Mouse (Mus musculus): ENCODE measurements at regions not wholly inside any gene's neighbourhood (a gene's known extent, or its start where the extent isn't known, plus 50 kb on each side); places are given as distances from the start of the nearest gene placed in this dataset.

- Histone ChIP-seq H3K4me1 (no peaks in the 10 kb centered on the region), H3K27ac (no peak overlapping the region), H3K36me3 (no peaks in the 10 kb centered on the region), H3K27me3 (replicated peaks) (no peaks in the 10 kb centered on the region), H3K4me3 (no peak overlapping the region), H3K4me2 (no peak overlapping the region), H3K9ac (no peak overlapping the region), H3K9me3 (replicated peaks) (no peaks in the 10 kb centered on the region)
- ATAC-seq: no peak
- WGBS (ENCODE audit: insufficient replicate concordance): 39% methylated on average over 3 of the region's 3 CpGs
Observed at GRCm38 (mm10) chr13:113500373-113500990, 117.9 kb downstream of the Snx18 start.

DNA sequence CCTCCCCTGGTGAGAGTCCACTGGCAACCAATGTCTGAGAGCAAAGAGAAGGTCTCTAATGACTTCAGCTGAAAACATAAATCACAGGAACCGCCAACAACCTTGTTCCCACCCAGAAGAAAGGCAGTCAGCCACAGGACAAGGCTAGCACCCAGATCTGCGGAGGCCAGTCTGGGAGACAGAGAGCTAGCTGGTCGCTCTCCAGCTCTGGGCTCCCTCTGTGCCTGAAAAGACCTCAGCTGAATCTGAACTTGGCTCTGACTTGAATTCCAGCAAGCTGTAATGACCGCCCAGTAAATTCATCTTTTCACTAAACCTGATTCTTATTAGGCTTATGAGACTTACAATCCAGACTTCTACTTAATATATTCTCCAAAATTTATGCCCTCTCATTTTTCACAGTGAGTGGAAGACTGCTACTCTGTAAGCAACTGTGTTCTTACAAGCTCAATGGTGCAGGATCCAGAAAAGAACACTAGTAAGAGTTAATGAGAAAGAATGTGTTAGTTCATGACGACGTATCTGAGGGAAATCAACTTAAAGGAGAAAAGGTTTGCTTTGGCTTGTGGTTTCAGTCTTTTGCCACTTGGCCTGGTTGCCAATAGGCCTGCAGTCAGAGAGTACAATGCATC is 119.2 kb downstream of the Snx18 start:
- Histone ChIP-seq H3K4me3 (no peak overlapping the region), H3K9me3 (replicated peaks) (no peaks in the 10 kb centered on the region), H3K4me1 (no peaks in the 10 kb centered on the region), H3K36me3 (no peaks in the 10 kb centered on the region), H3K27ac (no peak overlapping the region), H3K4me2 (no peak overlapping the region), H3K27me3 (replicated peaks) (no peaks in the 10 kb centered on the region), H3K9ac (no peak overlapping the region)
- WGBS (ENCODE audit: insufficient replicate concordance): 70% methylated on average over 6 of the region's 6 CpGs
- ATAC-seq: no peak

GRCm38 (mm10) chr13:113495595-113496285 is 122.6 kb downstream of the Snx18 start:
- Histone ChIP-seq H3K27me3 (replicated peaks) (no peaks in the 10 kb centered on the region), H3K9ac (no peak overlapping the region), H3K9me3 (replicated peaks) (no peaks in the 10 kb centered on the region), H3K36me3 (no peaks in the 10 kb centered on the region), H3K4me1 (no peaks in the 10 kb centered on the region), H3K27ac (no peak overlapping the region), H3K4me3 (no peak overlapping the region), H3K4me2 (no peak overlapping the region)
- no peak for ATAC-seq
- 47% methylated on average over 5 of the region's 5 CpGs for WGBS (ENCODE audit: insufficient replicate concordance)

DNA sequence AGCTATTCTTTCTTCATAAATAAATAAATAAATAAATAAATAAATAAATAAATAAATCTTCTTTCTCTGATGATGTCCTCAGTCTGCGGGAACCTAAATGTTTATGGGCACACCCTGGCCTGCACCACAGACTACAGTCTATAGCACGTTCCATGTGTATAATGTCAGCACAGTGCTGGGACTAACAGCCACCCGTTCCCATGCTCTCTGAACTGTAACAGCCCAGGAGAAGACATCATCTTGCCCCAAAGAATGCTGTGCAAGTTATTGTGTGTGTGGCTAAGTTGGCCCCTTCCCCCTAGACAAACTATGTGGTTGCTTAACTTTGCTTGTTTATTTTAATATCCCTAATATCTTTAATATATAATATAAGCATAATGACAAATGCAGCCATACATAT is 123.2 kb downstream of the Snx18 start:
- H3K4me1 ChIP-seq: no peaks in the 10 kb centered on the region
- H3K9ac ChIP-seq: no peak overlapping the region
- no peaks in the 10 kb centered on the region for H3K36me3 ChIP-seq
- H3K27me3 ChIP-seq (replicated peaks): no peaks in the 10 kb centered on the region
- H3K4me2 ChIP-seq: no peak overlapping the region
- H3K4me3 ChIP-seq: no peak overlapping the region
- 77% methylated on average over 3 of the region's 3 CpGs for whole genome bisulfite sequencing (ENCODE audit: insufficient replicate concordance)
- ATAC-seq: no peak
- no peaks in the 10 kb centered on the region for H3K9me3 ChIP-seq (replicated peaks)
- H3K27ac ChIP-seq: no peak overlapping the region

DNA sequence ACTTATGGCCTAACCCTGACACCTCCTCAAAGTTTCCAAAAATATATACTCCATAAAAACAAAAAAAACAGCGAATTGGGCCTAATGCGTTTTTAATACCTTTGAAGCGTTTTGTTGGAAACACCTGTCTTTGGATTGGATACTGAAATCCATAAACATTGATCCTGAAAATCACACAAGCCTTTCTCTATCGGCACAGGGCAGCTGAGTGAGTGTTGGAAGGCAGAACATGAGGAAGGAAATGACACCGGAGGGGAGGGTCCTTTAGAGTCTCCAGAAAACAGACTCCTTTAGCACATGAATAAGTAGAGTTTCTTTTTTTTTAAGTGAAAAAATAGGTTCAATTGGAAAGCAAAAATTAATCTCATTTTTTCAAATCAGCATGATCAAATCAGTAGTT is 123.7 kb downstream of the Snx18 start:
- WGBS (ENCODE audit: insufficient replicate concordance): 58% methylated on average over 5 of the region's 5 CpGs
- ATAC-seq: no peak
- H3K9me3 ChIP-seq (replicated peaks): no peaks in the 10 kb centered on the region

DNA sequence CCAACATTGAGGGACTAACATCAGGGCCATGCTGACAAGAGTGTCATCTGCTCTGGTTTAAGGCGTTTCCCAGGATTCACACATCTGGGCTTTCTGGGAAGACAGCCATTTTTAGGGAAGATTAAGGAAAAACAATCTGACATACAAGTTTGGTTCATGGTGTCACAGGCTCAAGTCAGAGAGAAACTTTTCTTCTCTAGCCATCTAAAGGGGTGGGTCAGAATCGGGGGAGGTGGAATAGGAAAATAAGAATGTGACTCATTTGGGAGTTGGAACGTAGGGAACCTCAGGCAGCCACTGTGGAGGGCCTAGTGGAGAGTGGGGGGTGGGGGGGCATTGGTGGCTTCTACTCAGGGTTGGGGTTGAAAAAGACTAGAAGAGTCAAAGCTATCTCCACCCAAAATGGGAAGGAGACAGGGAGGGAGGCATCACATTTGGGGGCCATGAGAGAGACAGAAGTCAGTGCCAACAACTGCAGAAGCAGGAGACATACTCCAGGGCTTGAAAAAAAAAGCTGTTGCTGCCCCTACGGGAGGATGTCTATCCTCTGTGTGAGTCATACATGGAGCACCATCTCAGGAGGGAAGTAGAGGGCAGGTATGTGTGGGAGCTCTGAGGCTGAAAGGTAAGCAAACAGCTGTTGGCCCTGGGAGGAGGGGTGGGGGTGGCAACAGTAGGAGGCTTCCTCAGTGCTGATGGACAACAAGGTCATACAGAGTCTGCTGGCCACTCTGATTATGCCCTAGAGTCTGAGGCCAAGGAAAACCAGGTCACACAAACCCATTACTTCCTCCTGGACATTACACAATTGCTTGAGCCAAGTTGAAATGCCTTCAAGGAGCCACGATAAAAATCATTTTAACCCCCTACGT is 128.2 kb downstream of the Snx18 start:
- Histone ChIP-seq H3K4me3 (no peak overlapping the region), H3K27me3 (replicated peaks) (no peaks in the 10 kb centered on the region), H3K4me1 (no peaks in the 10 kb centered on the region), H3K9ac (no peak overlapping the region), H3K36me3 (no peaks in the 10 kb centered on the region), H3K9me3 (replicated peaks) (no peaks in the 10 kb centered on the region), H3K27ac (no peak overlapping the region), H3K4me2 (no peak overlapping the region)
- no peak for ATAC-seq
- 40% methylated on average over 6 of the region's 6 CpGs for WGBS (ENCODE audit: insufficient replicate concordance)

More for the DNA sequence above, 123.7 kb downstream of the Snx18 start:
- no peak overlapping the region for H3K9ac ChIP-seq
- no peaks in the 10 kb centered on the region for H3K4me1 ChIP-seq
- H3K27me3 ChIP-seq (replicated peaks): no peaks in the 10 kb centered on the region
- no peak overlapping the region for H3K4me3 ChIP-seq
- no peaks in the 10 kb centered on the region for H3K36me3 ChIP-seq
- no peak overlapping the region for H3K4me2 ChIP-seq
- H3K27ac ChIP-seq: no peak overlapping the region

- Histone ChIP-seq H3K27me3 (replicated peaks) (no peaks in the 10 kb centered on the region), H3K36me3 (no peaks in the 10 kb centered on the region), H3K4me2 (no peak overlapping the region), H3K4me3 (no peak overlapping the region), H3K4me1 (no peaks in the 10 kb centered on the region), H3K9ac (no peak overlapping the region), H3K9me3 (replicated peaks) (no peaks in the 10 kb centered on the region), H3K27ac (no peak overlapping the region)
- 34% methylated on average over 6 of the region's 6 CpGs for WGBS (ENCODE audit: insufficient replicate concordance)
- no peak for ATAC-seq
Observed at GRCm38 (mm10) chr13:113486368-113486955, 131.9 kb downstream of the Snx18 start.

GRCm38 (mm10) chr13:113485511-113485910 is 132.9 kb downstream of the Snx18 start:
- Histone ChIP-seq H3K27ac (no peak overlapping the region), H3K4me2 (no peak overlapping the region), H3K36me3 (no peaks in the 10 kb centered on the region), H3K27me3 (replicated peaks) (no peaks in the 10 kb centered on the region), H3K4me3 (no peak overlapping the region), H3K9me3 (replicated peaks) (no peaks in the 10 kb centered on the region), H3K4me1 (no peaks in the 10 kb centered on the region), H3K9ac (no peak overlapping the region)
- no peak for ATAC-seq
- 65% methylated on average over 7 of the region's 7 CpGs for WGBS (ENCODE audit: insufficient replicate concordance)

DNA sequence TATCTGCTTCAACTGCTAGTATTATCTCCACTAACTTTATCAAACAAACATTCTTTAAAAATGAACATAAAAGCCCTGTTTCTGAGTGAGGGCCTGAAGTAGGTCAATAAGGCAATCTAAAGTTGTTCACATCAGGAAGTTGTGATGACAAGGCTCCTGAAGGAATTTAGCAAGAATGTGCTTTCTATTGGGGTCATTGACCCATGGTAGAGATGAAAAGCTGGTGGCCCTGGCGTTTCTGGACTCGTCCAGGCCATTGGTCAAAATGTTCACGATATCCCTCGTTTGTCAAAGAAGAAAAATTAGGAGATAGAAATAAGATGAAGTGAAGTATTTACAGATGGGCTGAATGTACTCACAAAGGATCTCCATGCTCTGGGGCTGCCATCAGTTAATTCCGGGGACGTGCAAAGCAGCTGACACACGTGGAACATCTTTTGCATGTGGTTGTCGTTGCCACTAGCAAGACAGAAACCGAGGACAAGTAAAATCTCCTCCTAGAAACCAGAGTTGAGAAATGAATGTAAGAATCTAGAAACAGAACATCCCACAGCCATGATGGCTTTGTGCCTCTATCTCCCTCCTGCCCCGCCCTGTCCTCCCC is 134.1 kb downstream of the Snx18 start:
- 66% methylated on average over 10 of the region's 10 CpGs for WGBS (ENCODE audit: insufficient replicate concordance)
- Histone ChIP-seq H3K9me3 (replicated peaks) (no peaks in the 10 kb centered on the region), H3K4me1 (no peaks in the 10 kb centered on the region), H3K36me3 (no peaks in the 10 kb centered on the region), H3K4me3 (no peak overlapping the region), H3K27me3 (replicated peaks) (no peaks in the 10 kb centered on the region), H3K27ac (no peak overlapping the region), H3K4me2 (no peak overlapping the region), H3K9ac (no peak overlapping the region)
- ATAC-seq: no peak

- no peak overlapping the region for H3K4me2 ChIP-seq
- H3K4me3 ChIP-seq: no peak overlapping the region
- ATAC-seq: no peak
- no peak overlapping the region for H3K27ac ChIP-seq
- WGBS (ENCODE audit: insufficient replicate concordance): 54% methylated on average over 1 of the region's 1 CpGs
- H3K9me3 ChIP-seq (replicated peaks): no peaks in the 10 kb centered on the region
- H3K36me3 ChIP-seq: no peaks in the 10 kb centered on the region
- no peaks in the 10 kb centered on the region for H3K4me1 ChIP-seq
- no peak overlapping the region for H3K9ac ChIP-seq
- no peaks in the 10 kb centered on the region for H3K27me3 ChIP-seq (replicated peaks)
Observed at GRCm38 (mm10) chr13:113482911-113483310, 135.5 kb downstream of the Snx18 start.

GRCm38 (mm10) chr13:113477901-113478510 is 140.4 kb downstream of the Snx18 start:
- Histone ChIP-seq H3K4me2 (no peak overlapping the region), H3K36me3 (no peaks in the 10 kb centered on the region), H3K27me3 (replicated peaks) (no peaks in the 10 kb centered on the region), H3K9me3 (replicated peaks) (no peaks in the 10 kb centered on the region), H3K27ac (no peak overlapping the region), H3K9ac (no peak overlapping the region), H3K4me1 (no peaks in the 10 kb centered on the region), H3K4me3 (no peak overlapping the region)
- WGBS (ENCODE audit: insufficient replicate concordance): 59% methylated on average over 5 of the region's 5 CpGs
- ATAC-seq: no peak
